Mouse (Mus musculus) midbrain, embryonic 10.5 days (tissue): ENCODE measurements around the gene Nin. TPM values are rescaled to one million over a fixed set of nuclear protein-coding genes. Genes with fewer than 3 reads are reported as not detected.
A peak's percentile ranks its signal among the peaks of the same experiment; 100 is the strongest.

Source experiments
- DNase-seq: peaks from one replicate; pipeline ENCODE4 v3.0.0-alpha.2; 2017; ENCODE audit warnings: low spot score
- H3K27ac ChIP-seq: fragments of 300-500 bp; sonication (generic); replicated peaks from 2 replicates; pipeline ENCODE4 v1.5.1; 2016; ENCODE audit warnings: mild to moderate bottlenecking
- H3K27me3 ChIP-seq: fragments of 300-500 bp; sonication (generic); 2 replicates; pipeline ENCODE4 v1.6.1; 2016; ENCODE audit warnings: low read depth, mild to moderate bottlenecking; ENCODE audit not compliant: poor library complexity, severe bottlenecking
- H3K36me3 ChIP-seq: fragments of 300-500 bp; sonication (generic); 2 replicates; pipeline ENCODE4 v1.6.1; 2016; ENCODE audit warnings: mild to moderate bottlenecking, moderate library complexity
- H3K4me1 ChIP-seq: fragments of 300-500 bp; sonication (generic); 2 replicates; pipeline ENCODE4 v1.6.1; 2016
- H3K4me3 ChIP-seq: fragments of 300-500 bp; sonication (generic); 2 replicates; pipeline ENCODE4 v1.5.1; 2016; ENCODE audit warnings: mild to moderate bottlenecking, moderate library complexity
- H3K9me3 ChIP-seq: fragments of 300-500 bp; sonication (generic); replicated peaks from 2 replicates; pipeline ENCODE4 v1.6.1; 2016; ENCODE audit warnings: mild to moderate bottlenecking
- WGBS: fragments of 180-500 bp; shearing (Covaris S2); methylation state at CpG from one replicate; pipeline ENCODE4 v1.1.7; 2016; 5-methylcytosine and 5-hydroxymethylcytosine counted together
- polyA plus RNA-seq: library from polyadenylated mRNA; unstranded; fragments of >200 nt; fragmentation: Nextera tagmentation; extraction: Ambion mirVana; gene quantifications from 2 replicates; pipeline ENCODE4 v1.2.1, GENCODE M21; 2016

Gene Nin
- polyA plus RNA-seq, 1 experiment from 2014 or later, result 9.4 TPM

GRCm38 (mm10) chr12:69977376-69977998 lies 136.0 kb downstream of the Nin start:
- no peak for DNase-seq
- Histone ChIP-seq H3K4me3 (no peak overlapping the region), H3K9me3 (no peaks in the 10 kb centered on the region), H3K27me3 (no peaks in the 10 kb centered on the region), H3K36me3 (peaks cover 87% of the 10 kb centered on the region), H3K27ac (no peak overlapping the region), H3K4me1 (no peaks in the 10 kb centered on the region)
- 86% methylated on average over 9 of the region's 9 CpGs for WGBS

DNA sequence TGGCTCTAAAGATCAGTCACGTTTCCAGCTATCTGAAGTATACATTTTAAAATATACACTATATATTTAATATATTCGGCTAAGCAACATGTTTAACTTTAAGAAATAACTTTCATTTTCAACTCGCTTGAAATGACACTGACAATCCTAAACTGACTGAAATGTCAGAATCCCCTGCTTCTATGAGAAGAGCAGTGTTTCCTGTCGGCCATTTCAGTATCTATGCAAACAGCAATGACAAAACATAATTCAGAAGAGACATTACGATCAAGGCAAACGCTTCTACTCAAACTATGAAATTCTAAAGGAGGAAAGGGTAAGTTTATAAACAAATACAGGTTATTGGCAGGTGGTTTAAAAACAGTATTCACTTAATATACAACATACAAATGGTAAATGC lies 136.8 kb downstream of the Nin start:
- 90% methylated on average over 6 of the region's 6 CpGs for WGBS
- H3K4me1 ChIP-seq, result no peaks in the 10 kb centered on the region
- H3K27ac ChIP-seq, result no peak overlapping the region
- no peaks in the 10 kb centered on the region for H3K9me3 ChIP-seq
- H3K36me3 ChIP-seq, result peaks cover 87% of the 10 kb centered on the region
- no peak overlapping the region for H3K4me3 ChIP-seq
- H3K27me3 ChIP-seq, result no peaks in the 10 kb centered on the region
- no peak for DNase-seq

DNA sequence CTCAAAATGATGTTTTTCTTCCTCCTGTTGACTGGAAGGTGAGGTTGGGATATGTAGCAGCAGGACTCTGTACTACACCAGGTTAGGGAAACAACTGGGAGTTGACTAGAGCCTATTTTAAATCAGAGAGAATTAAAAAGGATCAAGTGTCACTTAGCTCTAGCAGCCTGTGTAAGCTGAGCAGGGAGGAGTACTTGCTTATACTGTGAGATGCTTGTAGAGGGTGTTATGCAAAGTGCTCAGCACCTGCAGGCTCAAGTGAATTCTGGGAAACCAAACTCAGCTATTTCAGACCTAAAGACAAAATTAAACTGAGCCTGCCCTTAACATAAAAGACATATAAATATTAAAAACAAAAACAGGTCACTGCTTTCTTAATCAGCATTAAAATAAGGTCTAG lies 139.9 kb downstream of the Nin start:
- Histone ChIP-seq H3K4me1 (no peaks in the 10 kb centered on the region), H3K27ac (no peak overlapping the region), H3K4me3 (no peak overlapping the region), H3K27me3 (no peaks in the 10 kb centered on the region), H3K36me3 (peaks cover 87% of the 10 kb centered on the region), H3K9me3 (no peaks in the 10 kb centered on the region)
- DNase-seq, result no peak

DNA sequence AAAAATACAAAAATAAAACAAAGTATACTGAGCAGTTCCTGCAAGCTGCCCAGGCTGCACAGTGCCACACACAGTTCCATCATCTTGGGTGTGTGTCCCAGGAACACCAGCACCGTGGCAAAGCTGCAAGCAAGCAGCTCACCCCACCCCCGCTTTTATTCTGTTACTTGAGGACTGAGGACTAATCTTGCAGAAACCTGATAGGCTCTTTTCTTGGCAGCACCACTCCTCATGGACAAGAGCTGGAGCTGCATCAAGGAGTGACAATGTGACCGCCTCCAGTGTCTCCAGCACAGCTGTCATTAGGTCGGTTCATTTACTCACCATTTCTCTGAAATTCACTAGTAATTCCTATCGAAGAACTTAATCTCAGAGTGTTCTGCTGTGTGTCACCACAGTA lies 145.4 kb downstream of the Nin start:
- Histone ChIP-seq H3K27me3 (no peaks in the 10 kb centered on the region), H3K9me3 (no peaks in the 10 kb centered on the region), H3K4me1 (no peaks in the 10 kb centered on the region), H3K4me3 (no peak overlapping the region), H3K36me3 (peaks cover 100% of the 10 kb centered on the region), H3K27ac (no peak overlapping the region)
- no peak for DNase-seq
- 81% methylated on average over 5 of the region's 5 CpGs for WGBS

- Histone ChIP-seq H3K36me3 (peaks cover 100% of the 10 kb centered on the region), H3K4me1 (no peaks in the 10 kb centered on the region), H3K9me3 (no peaks in the 10 kb centered on the region), H3K4me3 (no peak overlapping the region), H3K27ac (no peak overlapping the region), H3K27me3 (no peaks in the 10 kb centered on the region)
- 92% methylated on average over 6 of the region's 6 CpGs for WGBS
- no peak for DNase-seq
Observed at GRCm38 (mm10) chr12:69967112-69967511, 146.4 kb downstream of the Nin start.

DNA sequence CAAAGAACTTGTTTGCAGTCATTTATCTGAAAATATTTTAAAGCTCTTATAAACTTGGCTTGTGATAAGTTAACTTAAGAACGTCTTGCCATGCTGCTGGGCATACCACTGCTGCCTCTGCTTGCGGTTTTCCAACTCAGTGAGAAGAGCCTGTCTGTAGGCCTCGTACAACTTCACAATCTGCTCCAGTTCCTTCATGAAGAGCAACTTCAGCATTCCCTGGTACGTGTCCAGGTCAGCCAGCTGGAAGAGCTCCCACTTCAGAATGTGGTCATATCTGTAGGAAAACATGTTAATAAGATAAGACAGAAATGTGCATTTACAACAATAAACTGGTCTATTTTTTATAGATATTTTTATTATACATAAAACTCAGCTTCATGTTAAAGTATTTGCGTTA lies 147.4 kb downstream of the Nin start:
- Histone ChIP-seq H3K9me3 (no peaks in the 10 kb centered on the region), H3K27me3 (no peaks in the 10 kb centered on the region), H3K36me3 (peaks cover 100% of the 10 kb centered on the region), H3K4me1 (no peaks in the 10 kb centered on the region), H3K27ac (no peak overlapping the region), H3K4me3 (no peak overlapping the region)
- WGBS, result 93% methylated on average over 5 of the region's 5 CpGs
- DNase-seq, result no peak

DNA sequence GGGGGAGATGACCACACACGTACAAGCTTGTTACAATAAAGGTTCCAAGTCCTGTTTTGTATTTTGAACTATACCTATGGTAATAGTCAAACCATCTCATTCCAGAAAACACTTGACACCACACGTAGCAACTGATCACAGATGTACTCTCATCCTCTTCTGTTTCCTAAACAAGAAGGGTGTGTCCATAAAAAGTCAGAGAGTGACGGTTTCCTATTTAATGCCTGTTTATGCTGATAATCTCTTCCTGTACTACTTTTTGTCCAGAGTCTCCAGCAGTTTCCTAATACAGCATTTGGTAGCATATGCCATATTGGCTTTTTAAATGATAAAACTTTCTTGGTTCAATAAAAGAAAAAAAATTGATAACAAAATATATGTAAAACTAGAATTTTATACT lies 147.9 kb downstream of the Nin start:
- peaks cover 99% of the 10 kb centered on the region for H3K36me3 ChIP-seq
- WGBS, result 92% methylated on average over 3 of the region's 3 CpGs
- DNase-seq, result no peak

GRCm38 (mm10) chr12:69963141-69963540 lies 150.4 kb downstream of the Nin start:
- peaks cover 90% of the 10 kb centered on the region for H3K36me3 ChIP-seq
- H3K27ac ChIP-seq, result no peak overlapping the region
- WGBS, result 93% methylated on average over 6 of the region's 6 CpGs

More for the DNA sequence above, 147.9 kb downstream of the Nin start:
- Histone ChIP-seq H3K4me3 (no peak overlapping the region), H3K9me3 (no peaks in the 10 kb centered on the region), H3K4me1 (no peaks in the 10 kb centered on the region), H3K27me3 (no peaks in the 10 kb centered on the region), H3K27ac (no peak overlapping the region)

GRCm38 (mm10) chr12:69962468-69962867 lies 151.0 kb downstream of the Nin start:
- Histone ChIP-seq H3K9me3 (no peaks in the 10 kb centered on the region), H3K27me3 (no peaks in the 10 kb centered on the region), H3K4me1 (no peaks in the 10 kb centered on the region), H3K36me3 (peaks cover 86% of the 10 kb centered on the region), H3K4me3 (no peak overlapping the region), H3K27ac (no peak overlapping the region)
- DNase-seq, result peak; percentile 39
- 70% methylated on average over 4 of the region's 4 CpGs for WGBS

More at GRCm38 (mm10) chr12:69963141-69963540, 150.4 kb downstream of the Nin start:
- no peak for DNase-seq
- no peaks in the 10 kb centered on the region for H3K4me1 ChIP-seq
- H3K27me3 ChIP-seq, result no peaks in the 10 kb centered on the region
- no peaks in the 10 kb centered on the region for H3K9me3 ChIP-seq
- no peak overlapping the region for H3K4me3 ChIP-seq

Other genes starting within 250 kb of the Nin start
- 22.1 and 35.0 TPM in 2 replicates for gene Atl1, start 221.1 kb downstream of the Nin start, polyA plus RNA-seq
- gene Map4k5, start 220.5 kb downstream of the Nin start, polyA plus RNA-seq, result 22.1 and 23.5 TPM in 2 replicates
- 2.4 and 3.9 TPM in 2 replicates for gene Sav1, start 126.7 kb downstream of the Nin start, polyA plus RNA-seq
- gene Abhd12b, start 40.4 kb upstream of the Nin start, polyA plus RNA-seq, result 0.10 TPM in 1 of 2 replicates, not detected in the other
- gene Pygl, start 117.8 kb upstream of the Nin start, polyA plus RNA-seq, result 9.7 and 10.9 TPM in 2 replicates
- gene Trim9, start 233.9 kb upstream of the Nin start, polyA plus RNA-seq, result 22.5 and 34.1 TPM in 2 replicates